Mouse (Mus musculus) stomach, postnatal 0 days (tissue): Measurements from ENCODE around the gene Hnrnph1. TPM values are rescaled to one million over a fixed set of nuclear protein-coding genes. Genes with fewer than 3 reads are reported as not detected.
"Not testable (repeated sequence)": the region's sequence is repeated elsewhere in the genome, so short reads cannot be mapped to it uniquely, and the experiment has no call there.

Source experiments
- ATAC-seq: fragments of 200-750 bp; cut with Nextera tagmentation; 2 replicates; pipeline ENCODE4 v1.8.0; 2017; ENCODE audit not compliant: low FRiP score, low TSS enrichment
- DNase-seq: peaks from one replicate; pipeline ENCODE4 v3.0.0-alpha.2; 2016; ENCODE audit warnings: low spot score
- H3K27ac ChIP-seq: fragments of 300-500 bp; sonication (generic); replicated peaks from 2 replicates; pipeline ENCODE4 v1.5.1; 2014; ENCODE audit warnings: mild to moderate bottlenecking, control low read depth
- H3K27me3 ChIP-seq: fragments of 300-500 bp; sonication (generic); 2 replicates; pipeline ENCODE4 v1.6.1; 2014; ENCODE audit warnings: low read length; ENCODE audit not compliant: control insufficient read depth, insufficient read depth
- H3K36me3 ChIP-seq: fragments of 300-500 bp; sonication (generic); 2 replicates; pipeline ENCODE4 v1.6.1; 2014; ENCODE audit warnings: low read length, mixed read lengths; ENCODE audit not compliant: control insufficient read depth, insufficient read depth
- H3K4me1 ChIP-seq: fragments of 300-500 bp; sonication (generic); replicated peaks from 2 replicates; pipeline ENCODE4 v1.6.1; 2014; ENCODE audit warnings: antibody characterized with exemption; ENCODE audit not compliant: control insufficient read depth, insufficient read depth
- H3K4me2 ChIP-seq: fragments of 300-500 bp; sonication (generic); replicated peaks from 2 replicates; pipeline ENCODE4 v1.6.1; 2014; ENCODE audit warnings: low read depth, mild to moderate bottlenecking, control low read depth, moderate library complexity
- H3K4me3 ChIP-seq: fragments of 300-500 bp; sonication (generic); 2 replicates; pipeline ENCODE4 v1.5.1; 2014; ENCODE audit warnings: low read depth, low read length, control low read depth
- H3K9ac ChIP-seq: fragments of 300-500 bp; sonication (generic); 2 replicates; pipeline ENCODE4 v1.6.1; 2014; ENCODE audit warnings: mild to moderate bottlenecking, low read length, control low read depth, mixed read lengths
- H3K9me3 ChIP-seq: fragments of 300-500 bp; sonication (generic); 2 replicates; pipeline ENCODE4 v1.6.1; 2016; ENCODE audit warnings: low read length; ENCODE audit not compliant: control insufficient read depth
- CTCF ChIP-seq: IDR thresholded peaks from 2 replicates; pipeline ENCODE4 v1.5.1; 2016; ENCODE audit warnings: antibody characterized with exemption, low read depth, mild to moderate bottlenecking, moderate library complexity
- EP300 ChIP-seq: optimal IDR thresholded peaks from 2 replicates; pipeline ENCODE3; 2016; ENCODE audit warnings: antibody characterized with exemption
- WGBS: fragments of 180-500 bp; shearing (Covaris S2); extraction: QIAGEN DNeasy Blood & Tissue Kit; methylation state at CpG from one replicate; pipeline ENCODE4 v1.1.7; 2014; 5-methylcytosine and 5-hydroxymethylcytosine counted together
- polyA plus RNA-seq: library from polyadenylated mRNA; unstranded; fragments of >200 nt; fragmentation: Nextera tagmentation; extraction: Ambion mirVana; gene quantifications from 2 replicates; pipeline ENCODE4 v1.2.1, GENCODE M21; 2015

Hnrnph1 gene
- polyA plus RNA-seq, 1 experiment from 2014 or later = 115 TPM

DNA sequence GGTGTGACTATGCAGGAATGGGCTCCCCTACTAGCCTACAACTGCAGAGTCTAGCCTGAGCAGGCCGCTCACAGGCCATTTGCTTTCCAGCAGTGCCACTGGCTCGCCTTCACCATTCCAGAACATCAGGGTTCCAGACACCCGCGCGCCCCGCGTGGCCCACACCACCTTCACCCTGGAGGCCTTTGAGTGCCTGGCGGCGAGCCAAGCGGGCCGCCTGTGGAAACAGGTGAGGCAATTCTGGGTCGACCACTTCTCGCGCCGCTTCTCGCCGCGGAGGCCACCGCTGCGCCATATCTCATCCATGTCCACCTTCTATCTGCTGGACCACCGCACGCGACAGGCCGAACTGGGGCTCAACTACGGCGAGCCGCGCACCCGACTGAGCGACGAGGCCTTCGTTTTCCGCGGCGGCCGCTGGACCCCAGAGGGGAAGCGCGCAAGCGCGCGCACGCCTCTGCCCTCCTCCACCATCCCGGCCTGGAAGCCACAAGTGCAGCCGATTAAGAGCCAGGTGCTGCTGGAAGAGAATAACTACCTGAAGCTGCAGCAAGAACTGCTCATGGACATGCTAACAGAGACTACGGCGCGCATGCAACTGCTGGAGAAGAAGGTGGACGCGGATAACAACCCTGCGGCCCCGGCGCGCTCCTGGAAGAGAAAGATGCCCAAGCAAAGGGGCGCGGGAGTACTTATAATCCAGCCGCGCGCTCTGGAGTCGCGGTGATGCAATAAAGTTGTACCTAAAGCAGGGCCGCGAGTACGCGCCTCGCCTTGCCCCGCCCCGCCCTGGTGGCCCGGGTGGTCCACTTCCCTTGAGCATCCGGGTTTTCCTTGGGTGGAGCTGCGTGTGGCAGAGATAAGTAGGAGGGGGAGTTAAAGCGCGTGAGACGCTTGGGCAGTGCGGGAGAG, 17.6 kb upstream of the Hnrnph1 start:
- Histone ChIP-seq H3K9ac (peak overlapping the region; percentile 69), H3K36me3 (no peaks in the 10 kb centered on the region), H3K4me2 (peak overlapping the region; percentile 93), H3K27ac (0 out of 2 replicates have a peak overlapping the region, but pooled peaks have one; percentile 24), H3K9me3 (no peaks in the 10 kb centered on the region), H3K4me1 (no peaks in the 10 kb centered on the region; the same call in 1 of the 2 replicates), H3K4me3 (peak overlapping the region; percentile 59), H3K27me3 (no peaks in the 10 kb centered on the region)
- TF ChIP-seq EP300 = no peak
- TF ChIP-seq CTCF = peak; percentile 16; the same call in 1 of the 2 replicates
- DNase-seq (peak; percentile 67), ATAC-seq (peak; percentile 62)
- WGBS = 2% methylated on average over 74 of the region's 74 CpGs

DNA sequence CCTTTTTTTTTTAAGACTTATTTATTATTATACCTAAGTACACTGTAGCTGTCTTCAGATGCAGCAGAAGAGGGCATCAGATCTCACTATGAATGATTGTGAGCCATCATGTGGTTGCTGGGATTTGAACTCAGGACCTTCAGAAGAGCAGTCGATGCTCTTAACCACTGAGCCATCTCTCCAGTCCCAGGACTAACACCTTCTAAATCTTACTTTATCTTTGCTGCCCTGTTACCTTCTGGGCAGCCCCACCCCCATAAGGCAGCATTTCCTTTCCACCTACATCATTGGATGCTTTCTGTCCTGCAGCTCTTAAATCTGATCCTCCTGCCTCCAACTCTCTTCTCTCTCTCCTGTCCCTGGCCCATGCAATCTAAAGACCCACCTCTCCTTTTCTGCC, 15.5 kb upstream of the Hnrnph1 start:
- H3K27ac ChIP-seq, H3K4me2 ChIP-seq, H3K9ac ChIP-seq, ATAC-seq, H3K36me3 ChIP-seq, H3K9me3 ChIP-seq, DNase-seq, H3K27me3 ChIP-seq, H3K4me3 ChIP-seq, H3K4me1 ChIP-seq: not testable (repeated sequence)
- WGBS = 76% methylated on average over 1 of the region's 1 CpGs

GRCm38 (mm10) chr11:50364548-50364947, 12.2 kb upstream of the Hnrnph1 start:
- DNase-seq = peak; percentile 72
- Histone ChIP-seq H3K36me3 (no peaks in the 10 kb centered on the region), H3K4me1 (no peaks in the 10 kb centered on the region), H3K4me2 (no peak overlapping the region), H3K4me3 (no peak overlapping the region), H3K9me3 (no peaks in the 10 kb centered on the region), H3K27ac (no peak overlapping the region), H3K9ac (no peak overlapping the region), H3K27me3 (no peaks in the 10 kb centered on the region)
- WGBS = 3% methylated on average over 4 of the region's 4 CpGs
- ATAC-seq = peak; percentile 61; the same call in 1 of the 2 replicates
- TF ChIP-seq EP300 = no peak
- peak; percentile 92 for TF ChIP-seq CTCF

GRCm38 (mm10) chr11:50365322-50365721, 11.5 kb upstream of the Hnrnph1 start:
- no peaks in the 10 kb centered on the region for H3K9me3 ChIP-seq
- H3K27me3 ChIP-seq = no peaks in the 10 kb centered on the region
- H3K4me3 ChIP-seq = no peak overlapping the region
- H3K4me1 ChIP-seq = no peaks in the 10 kb centered on the region
- TF ChIP-seq EP300 = no peak
- no peak for TF ChIP-seq CTCF
- no peak for ATAC-seq
- no peak overlapping the region for H3K9ac ChIP-seq
- no peak overlapping the region for H3K4me2 ChIP-seq
- no peak for DNase-seq
- H3K36me3 ChIP-seq = no peaks in the 10 kb centered on the region
- no peak overlapping the region for H3K27ac ChIP-seq

- 91% methylated on average over 9 of the region's 9 CpGs for WGBS
- Histone ChIP-seq H3K4me1 (no peaks in the 10 kb centered on the region), H3K27me3 (no peaks in the 10 kb centered on the region), H3K27ac (no peak overlapping the region), H3K36me3 (no peaks in the 10 kb centered on the region), H3K4me2 (no peak overlapping the region), H3K9me3 (no peaks in the 10 kb centered on the region), H3K9ac (no peak overlapping the region), H3K4me3 (no peak overlapping the region)
- no peak for ATAC-seq
- no peak for DNase-seq
- TF ChIP-seq CTCF = no peak
- no peak for TF ChIP-seq EP300
These were observed 9.3 kb upstream of the Hnrnph1 start for GRCm38 (mm10) chr11:50367531-50367930.

DNA sequence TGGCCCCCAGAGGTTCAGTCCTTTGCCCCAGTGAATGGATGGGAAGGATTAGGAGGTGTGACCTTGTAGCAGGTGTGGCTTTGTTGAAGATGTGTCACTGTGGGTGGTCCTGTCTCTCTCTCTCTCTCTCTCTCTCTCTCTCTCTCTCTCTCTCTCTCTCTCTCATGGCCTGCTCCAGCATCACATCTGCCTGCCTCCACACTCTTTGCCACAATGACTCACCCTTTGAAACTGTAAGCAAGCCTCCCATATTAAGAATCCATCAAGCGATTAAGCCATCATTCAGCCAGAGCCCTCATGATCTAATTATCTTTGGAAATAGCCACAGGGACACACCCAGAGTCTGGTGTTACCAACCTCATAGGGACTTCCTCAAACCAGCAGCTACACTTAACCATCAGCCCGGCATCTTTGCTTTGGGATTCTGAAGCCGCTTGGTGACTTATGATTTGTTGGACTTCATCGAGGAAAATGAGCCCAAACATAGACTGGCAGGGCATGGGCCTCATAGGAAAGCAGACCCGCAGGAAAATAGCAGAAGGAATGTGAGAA, 7.4 kb upstream of the Hnrnph1 start:
- Histone ChIP-seq H3K27me3 (no peaks in the 10 kb centered on the region), H3K27ac (no peak overlapping the region), H3K9ac (no peak overlapping the region), H3K4me3 (no peak overlapping the region), H3K4me2 (no peak overlapping the region), H3K36me3 (no peaks in the 10 kb centered on the region), H3K4me1 (no peaks in the 10 kb centered on the region), H3K9me3 (no peaks in the 10 kb centered on the region)
- 64% methylated on average over 5 of the region's 5 CpGs for WGBS
- DNase-seq (no peak), ATAC-seq (0 out of 2 replicates have a peak, but pooled peaks have one; percentile 33)
- TF ChIP-seq EP300 = no peak
- no peak for TF ChIP-seq CTCF
